Mouse (Mus musculus) C2C12 (cell line): ENCODE measurements around the gene Olfr543. TPM values are rescaled to one million over a fixed set of nuclear protein-coding genes. Genes with fewer than 3 reads are reported as not detected.

ENCODE experiments used
- H3K27me3 ChIP-seq: one replicate; pipeline ENCODE4 v1.6.1; 2011; ENCODE audit not compliant: control insufficient read depth, insufficient read depth, insufficient read length
- H3K36me3 ChIP-seq: one replicate; pipeline ENCODE4 v1.6.1; 2011; ENCODE audit not compliant: control insufficient read depth, insufficient read depth
- H3K4me3 ChIP-seq: one replicate; pipeline ENCODE4 v1.5.1; 2011; ENCODE audit warnings: mild to moderate bottlenecking, control low read depth; ENCODE audit not compliant: poor library complexity, insufficient read depth, severe bottlenecking
- H3K79me2 ChIP-seq: one replicate; pipeline ENCODE4 v1.6.1; 2011; ENCODE audit not compliant: control insufficient read depth, insufficient read depth
- H3K79me3 ChIP-seq: one replicate; pipeline ENCODE4 v1.6.1; 2011; ENCODE audit warnings: low read depth, control low read depth
- H3ac ChIP-seq: one replicate; pipeline ENCODE3; 2011; ENCODE audit warnings: low read depth; ENCODE audit not compliant: control insufficient read depth, insufficient read length
- CEBPB ChIP-seq: IDR thresholded peaks from one replicate; pipeline ENCODE4 v1.6.1; 2011; ENCODE audit warnings: low read depth, mild to moderate bottlenecking, control low read depth, moderate library complexity
- CTCF ChIP-seq: IDR thresholded peaks from one replicate; pipeline ENCODE4 v1.5.1; 2011; ENCODE audit not compliant: control insufficient read depth, insufficient read depth, insufficient read length
- FOSL1 ChIP-seq: IDR thresholded peaks from one replicate; pipeline ENCODE4 v1.8.0; 2011; ENCODE audit warnings: mild to moderate bottlenecking, low read length; ENCODE audit not compliant: poor library complexity, insufficient read depth, severe bottlenecking
- MAX ChIP-seq: IDR thresholded peaks from one replicate; pipeline ENCODE4 v1.6.1; 2011; ENCODE audit warnings: mild to moderate bottlenecking, control low read depth
- MYOD1 ChIP-seq: IDR thresholded peaks from one replicate; pipeline ENCODE4 v1.6.1; 2011; ENCODE audit warnings: low read depth; ENCODE audit not compliant: control insufficient read depth, insufficient read length
- MYOG ChIP-seq: IDR thresholded peaks from one replicate; pipeline ENCODE4 v1.6.1; 2011; ENCODE audit not compliant: control insufficient read depth, insufficient read length; ENCODE audit errors: extremely low read depth
- USF1 ChIP-seq: IDR thresholded peaks from one replicate; pipeline ENCODE4 v1.6.1; 2011; ENCODE audit warnings: low read depth, mild to moderate bottlenecking, control low read depth, moderate library complexity
- polyA plus RNA-seq: library from polyadenylated mRNA; unstranded; fragments of >200 nt; fragmentation: generic; extraction: Trizol; gene quantifications from one replicate; pipeline ENCODE4 v1.2.1, GENCODE M21; 2012; ENCODE audit warnings: missing spikeins

The Olfr543 gene
- polyA plus RNA-seq, 1 experiment: 0.04 TPM

- TF ChIP-seq FOSL1: no peak
- no peak for TF ChIP-seq MAX
- no peak for TF ChIP-seq CTCF
- no peak for TF ChIP-seq MYOD1
- no peak for TF ChIP-seq CEBPB
- no peak for TF ChIP-seq MYOG
- no peak for TF ChIP-seq USF1
- Histone ChIP-seq H3K79me3 (no peaks in the 10 kb centered on the region), H3K79me2 (no peaks in the 10 kb centered on the region), H3K4me3 (no peak overlapping the region), H3ac (no peak overlapping the region), H3K27me3 (no peaks in the 10 kb centered on the region), H3K36me3 (no peaks in the 10 kb centered on the region)
These were observed 30.4 kb upstream of the Olfr543 start for GRCm38 (mm10) chr7:102511927-102512326.

GRCm38 (mm10) chr7:102509726-102510125, 28.2 kb upstream of the Olfr543 start:
- H3K4me3 ChIP-seq: no peak overlapping the region
- TF ChIP-seq MAX: no peak
- H3K79me3 ChIP-seq: no peaks in the 10 kb centered on the region
- H3K27me3 ChIP-seq: no peaks in the 10 kb centered on the region
- no peaks in the 10 kb centered on the region for H3K79me2 ChIP-seq
- no peaks in the 10 kb centered on the region for H3K36me3 ChIP-seq
- no peak overlapping the region for H3ac ChIP-seq

- TF ChIP-seq MYOD1 (no peak), MYOG (no peak), CTCF (no peak)
- no peak overlapping the region for H3ac ChIP-seq
- no peaks in the 10 kb centered on the region for H3K79me2 ChIP-seq
- no peaks in the 10 kb centered on the region for H3K79me3 ChIP-seq
- no peaks in the 10 kb centered on the region for H3K27me3 ChIP-seq
- H3K36me3 ChIP-seq: no peaks in the 10 kb centered on the region
- no peak overlapping the region for H3K4me3 ChIP-seq
These were observed 27.2 kb upstream of the Olfr543 start for GRCm38 (mm10) chr7:102508666-102509065.

GRCm38 (mm10) chr7:102508066-102508465, 26.6 kb upstream of the Olfr543 start:
- Histone ChIP-seq H3ac (no peak overlapping the region), H3K27me3 (no peaks in the 10 kb centered on the region), H3K79me3 (no peaks in the 10 kb centered on the region), H3K79me2 (no peaks in the 10 kb centered on the region), H3K36me3 (no peaks in the 10 kb centered on the region), H3K4me3 (no peak overlapping the region)
- TF ChIP-seq MAX (no peak), MYOG (no peak), MYOD1 (no peak), CEBPB (no peak), USF1 (no peak), FOSL1 (no peak), CTCF (no peak)

- no peak overlapping the region for H3ac ChIP-seq
- no peaks in the 10 kb centered on the region for H3K79me3 ChIP-seq
- H3K4me3 ChIP-seq: no peak overlapping the region
- TF ChIP-seq FOSL1: no peak
- no peak for TF ChIP-seq CEBPB
- TF ChIP-seq MYOD1: no peak
- peak; percentile 75 for TF ChIP-seq CTCF
- H3K27me3 ChIP-seq: no peaks in the 10 kb centered on the region
- H3K79me2 ChIP-seq: no peaks in the 10 kb centered on the region
- H3K36me3 ChIP-seq: no peaks in the 10 kb centered on the region
These were observed 25.4 kb upstream of the Olfr543 start for GRCm38 (mm10) chr7:102506848-102507247.

- no peak for TF ChIP-seq MYOD1
- TF ChIP-seq CTCF: no peak
- TF ChIP-seq CEBPB: no peak
- TF ChIP-seq FOSL1: no peak
- no peak for TF ChIP-seq USF1
- TF ChIP-seq MAX: no peak
- Histone ChIP-seq H3K79me3 (no peaks in the 10 kb centered on the region), H3K36me3 (no peaks in the 10 kb centered on the region), H3ac (no peak overlapping the region), H3K79me2 (no peaks in the 10 kb centered on the region), H3K4me3 (no peak overlapping the region), H3K27me3 (no peaks in the 10 kb centered on the region)
These were observed 20.5 kb upstream of the Olfr543 start for GRCm38 (mm10) chr7:102501986-102502385.
